In genomic region chrX:20869962-20870513, GRCm38 (mm10) we compare ENCODE assay signal across 8 mouse cellular contexts. TPM values are rescaled to one million over a fixed set of nuclear protein-coding genes. Genes with fewer than 3 reads are reported as not detected.
DNase-seq lines count a peak whose midpoint lies in the region; ATAC-seq and TF ChIP-seq lines count a peak whose summit lies in the region.

Gene Timp1 (plus strand): TSS chrX:20870166.

- peak; percentile 94 for ATAC-seq in Patski
- no peak for ATAC-seq in liver, embryonic 15.5 days (ENCODE audit: insufficient read depth)
- no peak for ATAC-seq in neural tube, embryonic 15.5 days (ENCODE audit: low FRiP score)
- no peak for ATAC-seq in erythroblast, adult 5-6 weeks (replicated peaks; ENCODE audit: low FRiP score, poor library complexity, severe bottlenecking)

- peaks cover 5% of the 10 kb centered on the region for H3K27me3 ChIP-seq in Patski
- H3K27me3 ChIP-seq in liver, embryonic 15.5 days = peaks cover 10% of the 10 kb centered on the region
- no peaks in the 10 kb centered on the region for H3K27me3 ChIP-seq in neural tube, embryonic 15.5 days (replicated peaks)

- no peaks in the 10 kb centered on the region for H3K4me1 ChIP-seq in liver, embryonic 15.5 days (replicated peaks)
- no peaks in the 10 kb centered on the region for H3K4me1 ChIP-seq in neural tube, embryonic 15.5 days

- in situ Hi-C loops in Patski (cut with MboI; ENCODE audit: low pct_unique_long_range_greater_than_20kb) = no loop called here

- no peak for TF ChIP-seq CTCF in Patski (IDR thresholded peaks at IDR 0.05)

- H3K9ac ChIP-seq in liver, embryonic 15.5 days = no peak within 1 kb of the TSS
- 0 out of 2 replicates have a peak within 1 kb of the TSS, but pooled peaks have one; percentile 5 for H3K9ac ChIP-seq in neural tube, embryonic 15.5 days (replicated peaks)

- H3K36me3 ChIP-seq in liver, embryonic 15.5 days (replicated peaks) = no peaks in the 10 kb centered on the region
- no peaks in the 10 kb centered on the region for H3K36me3 ChIP-seq in neural tube, embryonic 15.5 days

- CTCF ChIA-PET in Patski (lab: Charles Lee) = interaction anchor here (1.7 kb wide), 1 partner anchor 72 kb away, joined by 5 read pairs; no protein-coding TSS in a partner anchor

- H3K4me2 ChIP-seq in liver, embryonic 15.5 days = peak within 1 kb of the TSS; percentile 37
- H3K4me2 ChIP-seq in neural tube, embryonic 15.5 days = peak within 1 kb of the TSS; percentile 36

- POLR2A ChIA-PET in Patski (lab: Charles Lee) = no interaction called here

- WGBS in liver, embryonic 15.5 days (ENCODE audit: insufficient replicate concordance) = 10% methylated on average over 18 of the region's 18 CpGs
- 35% methylated on average over 18 of the region's 18 CpGs for WGBS in neural tube, embryonic 15.5 days

- intact Hi-C loops in heart, postnatal 36 days (cut with DNase I) = loop anchor here (10.0 kb wide), 1 partner anchor 55 kb away; no protein-coding TSS in a partner anchor

- no peak within 1 kb of the TSS for H3K4me3 ChIP-seq in liver, embryonic 15.5 days (replicated peaks)
- H3K4me3 ChIP-seq in neural tube, embryonic 15.5 days (replicated peaks) = 0 out of 2 replicates have a peak within 1 kb of the TSS, but pooled peaks have one; percentile 12

- H3K9me3 ChIP-seq in liver, embryonic 15.5 days (replicated peaks) = no peaks in the 10 kb centered on the region
- H3K9me3 ChIP-seq in neural tube, embryonic 15.5 days (replicated peaks) = no peaks in the 10 kb centered on the region

- no peak within 1 kb of the TSS for H3K27ac ChIP-seq in liver, embryonic 15.5 days (replicated peaks)
- no peak within 1 kb of the TSS for H3K27ac ChIP-seq in neural tube, embryonic 15.5 days (replicated peaks)

- peak; percentile 86 for DNase-seq in 3134 (ENCODE audit: extremely low read depth, insufficient read length, low spot score)
- DNase-seq in Patski (ENCODE audit: low read depth, low spot score) = peak; percentile 42
- peak; percentile 73 for DNase-seq in fibroblast of lung, adult 2 months (ENCODE audit: low read depth)
- peak; percentile 24 to 26 for DNase-seq in heart, postnatal 36 days
- no peak for DNase-seq in right cerebral cortex, postnatal 14 days

RNA-seq across cellular contexts. Expression of gene Timp1, which starts in this region (rescaled TPM):
- 130 TPM for polyA plus RNA-seq in Patski (2021)
- 1 to 10 TPM; 2.6 to 5.0 TPM for total RNA-seq in heart, postnatal 36 days (2021)
- polyA plus RNA-seq in liver, embryonic 15.5 days (2015; fragmentation: Nextera tagmentation; extraction: Ambion mirVana) = 2.0 and 2.2 TPM in 2 replicates
- 5.8 and 8.2 TPM in 2 replicates for polyA plus RNA-seq in neural tube, embryonic 15.5 days (2015; fragmentation: Nextera tagmentation; extraction: Ambion mirVana)
- not detected in 2 replicates for total RNA-seq in erythroblast, adult 5-6 weeks (2015; ENCODE audit: low replicate concordance)
- total RNA-seq in erythroblast, adult 5-6 weeks (2017; ENCODE audit: low replicate concordance) = not detected in 2 replicates

Comparison
In these comparisons a context has a peak if more than half of its experiments do, and no peak if none do; other contexts are left out.
1. RNA of gene Timp1 (polyA plus RNA-seq): 130 TPM in Patski (single experiment); 5.8 to 8.2 TPM in neural tube, embryonic 15.5 days and 2.0 to 2.2 TPM in liver, embryonic 15.5 days; every median in the first group is over 10 times any median in the second.